Mouse (Mus musculus) thymus, adult 2 months (tissue): ENCODE data around the gene Akap7. TPM values are rescaled to one million over a fixed set of nuclear protein-coding genes. Genes with fewer than 3 reads are reported as not detected.

Experiments
- DNase-seq: peaks from one replicate; pipeline ENCODE4 v3.0.0; 2021
- H3K27ac ChIP-seq: fragments of 200-500 bp; 2 replicates; pipeline ENCODE4 v1.5.1; 2012; ENCODE audit warnings: low read length, control low read depth; ENCODE audit not compliant: control insufficient read depth, insufficient read depth
- H3K27me3 ChIP-seq: fragments of 200-500 bp; 2 replicates; pipeline ENCODE4 v1.6.1; 2012; ENCODE audit warnings: mild to moderate bottlenecking, low read length, moderate library complexity, mixed read lengths; ENCODE audit not compliant: control insufficient read depth, insufficient read depth
- H3K36me3 ChIP-seq: fragments of 200-500 bp; 2 replicates; pipeline ENCODE4 v1.6.1; 2012; ENCODE audit warnings: mild to moderate bottlenecking, low read length, moderate library complexity; ENCODE audit not compliant: control insufficient read depth, insufficient read depth
- H3K4me1 ChIP-seq: fragments of 200-500 bp; replicated peaks from 2 replicates; pipeline ENCODE4 v1.6.1; 2012; ENCODE audit warnings: low read length; ENCODE audit not compliant: control insufficient read depth, insufficient read depth
- H3K4me3 ChIP-seq: fragments of 200-500 bp; 2 replicates; pipeline ENCODE4 v1.5.1; 2012; ENCODE audit warnings: mild to moderate bottlenecking, low read length, control low read depth, moderate library complexity; ENCODE audit not compliant: control insufficient read depth, insufficient read depth
- CTCF ChIP-seq: fragments of 200-500 bp; IDR thresholded peaks from 2 replicates; pipeline ENCODE4 v1.5.1; 2012; ENCODE audit warnings: mild to moderate bottlenecking, control low read depth, low read length, moderate library complexity, borderline replicate concordance; ENCODE audit not compliant: control insufficient read depth, poor library complexity, insufficient read depth; ENCODE audit errors: extremely low read depth
- POLR2A ChIP-seq: fragments of 200-500 bp; IDR thresholded peaks from 2 replicates; pipeline ENCODE4 v1.6.1; 2012; ENCODE audit warnings: mild to moderate bottlenecking, low read length, control low read depth, moderate library complexity; ENCODE audit not compliant: control insufficient read depth, poor library complexity, insufficient read depth; ENCODE audit errors: extremely low read depth
- WGBS: fragments of 180-500 bp; shearing (Covaris S2); methylation state at CpG from one replicate; pipeline ENCODE4 v1.1.7; 2018; 5-methylcytosine and 5-hydroxymethylcytosine counted together
- polyA plus RNA-seq: library from polyadenylated mRNA; depleted of rRNA; stranded (reverse); fragments of >200 nt; gene quantifications from 2 replicates; pipeline ENCODE4 v1.2.3, GENCODE M21; 2012

The Akap7 gene
- polyA plus RNA-seq, 1 experiment: 1.8 TPM

DNA sequence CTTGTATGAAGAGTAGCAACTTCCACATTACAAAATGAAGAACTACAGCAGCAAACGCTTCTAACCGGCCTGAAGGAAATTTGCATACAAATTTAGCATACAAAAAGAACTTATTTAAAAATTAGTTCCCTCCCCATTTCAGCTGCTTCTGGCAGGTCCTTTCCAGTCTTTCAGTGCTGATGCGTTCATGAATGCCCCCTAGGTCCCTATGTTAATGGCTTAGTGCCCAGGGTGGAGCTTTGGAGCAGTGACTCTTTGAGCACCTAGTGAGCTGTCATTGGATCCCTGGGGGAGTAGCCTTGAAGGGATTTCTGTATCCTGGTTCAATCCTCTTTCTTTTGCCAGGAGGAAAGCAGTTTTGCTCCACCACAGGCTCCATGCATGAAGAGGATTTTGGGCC lies 28.3 kb downstream of the Akap7 start:
- 84% methylated on average over 3 of the region's 3 CpGs for WGBS
- TF ChIP-seq CTCF (no peak), POLR2A (no peak)
- H3K4me3 ChIP-seq: no peak overlapping the region
- H3K36me3 ChIP-seq: no peaks in the 10 kb centered on the region
- no peak overlapping the region for H3K27ac ChIP-seq
- DNase-seq: no peak
- H3K27me3 ChIP-seq: no peaks in the 10 kb centered on the region
- no peaks in the 10 kb centered on the region for H3K4me1 ChIP-seq

DNA sequence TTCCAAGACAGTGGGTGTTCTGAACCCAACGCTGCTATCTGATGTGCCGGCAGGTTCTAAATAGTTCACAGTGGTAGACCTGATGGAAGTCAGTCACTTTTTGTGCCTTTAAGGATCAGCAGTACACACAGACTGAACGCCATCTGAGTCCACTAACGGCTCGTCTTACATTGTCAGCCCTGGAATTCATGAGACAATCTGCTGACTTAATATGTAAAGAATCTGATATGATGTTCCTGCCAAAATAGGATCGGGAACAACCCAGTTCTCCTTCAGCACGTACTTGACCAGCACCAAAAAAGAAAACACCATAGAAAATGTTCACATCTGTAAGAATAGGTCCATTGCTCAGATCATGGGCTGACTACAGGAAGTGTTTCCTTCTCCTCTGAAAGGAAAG lies 32.2 kb downstream of the Akap7 start:
- WGBS: 90% methylated on average over 7 of the region's 7 CpGs
- no peak for DNase-seq

DNA sequence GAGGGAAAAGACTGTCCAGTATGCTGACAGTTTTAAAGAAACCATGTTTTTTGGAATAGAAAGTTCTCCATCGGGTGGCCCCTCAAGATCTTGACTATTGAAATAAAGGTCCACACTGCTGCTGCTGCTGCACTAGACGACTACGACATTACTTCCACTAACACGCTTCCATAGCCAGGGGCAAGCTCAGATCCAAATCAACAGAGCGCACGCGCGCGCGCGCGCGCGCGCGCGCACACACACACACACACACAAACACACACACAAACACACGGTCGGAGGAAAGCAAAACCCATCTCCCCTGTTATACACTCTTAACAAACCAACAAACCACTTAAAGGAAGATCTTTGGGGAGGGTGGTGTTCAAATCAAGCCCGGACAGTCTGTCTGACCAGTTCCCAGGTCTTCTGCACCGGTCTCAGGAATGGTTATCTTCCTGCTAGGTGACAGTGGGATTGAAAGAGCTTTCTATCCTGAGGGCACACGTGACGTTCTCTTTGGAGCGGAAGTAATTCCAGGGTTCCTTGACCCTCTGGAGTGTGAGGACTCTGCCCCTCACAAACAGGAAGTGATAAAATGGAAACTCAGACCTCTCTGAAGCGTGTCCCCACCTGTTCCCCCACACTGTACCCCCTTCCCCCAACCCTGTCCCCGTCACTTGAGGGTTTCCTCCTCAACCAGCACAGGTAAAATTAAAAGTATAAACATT lies 32.9 kb downstream of the Akap7 start:
- Histone ChIP-seq H3K4me3 (no peak overlapping the region), H3K36me3 (no peaks in the 10 kb centered on the region), H3K4me1 (no peaks in the 10 kb centered on the region), H3K27me3 (no peaks in the 10 kb centered on the region), H3K27ac (no peak overlapping the region)
- WGBS: 94% methylated on average over 26 of the region's 26 CpGs
- no peak for DNase-seq
- TF ChIP-seq POLR2A (no peak), CTCF (no peak)

More for the DNA sequence above, 32.2 kb downstream of the Akap7 start:
- Histone ChIP-seq H3K4me3 (no peak overlapping the region), H3K27ac (no peak overlapping the region), H3K4me1 (no peaks in the 10 kb centered on the region), H3K27me3 (no peaks in the 10 kb centered on the region), H3K36me3 (no peaks in the 10 kb centered on the region)
- no peak for TF ChIP-seq POLR2A

DNA sequence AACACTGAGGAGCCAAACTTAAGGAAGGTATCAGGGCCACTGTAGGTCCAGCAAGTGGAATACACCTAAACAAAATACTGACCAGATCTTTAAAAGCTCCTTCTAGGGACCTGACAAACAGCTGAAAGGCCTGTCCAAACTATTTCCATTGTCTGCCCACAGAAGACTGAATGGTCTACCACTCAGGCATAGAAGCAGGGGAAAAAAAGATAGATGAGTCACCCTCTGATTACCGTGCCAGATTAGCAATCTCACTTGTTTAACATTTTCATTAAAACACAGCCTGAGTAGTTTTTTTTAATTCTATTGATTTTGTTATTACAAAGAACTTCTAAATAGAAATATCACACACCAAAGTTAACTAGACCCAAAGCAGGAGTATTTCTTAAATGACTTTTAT lies 33.9 kb downstream of the Akap7 start:
- no peaks in the 10 kb centered on the region for H3K4me1 ChIP-seq
- TF ChIP-seq CTCF: no peak
- TF ChIP-seq POLR2A: no peak
- no peaks in the 10 kb centered on the region for H3K36me3 ChIP-seq
- H3K4me3 ChIP-seq: no peak overlapping the region
- 88% methylated on average over 1 of the region's 1 CpGs for WGBS
- H3K27ac ChIP-seq: no peak overlapping the region
- H3K27me3 ChIP-seq: no peaks in the 10 kb centered on the region
- DNase-seq: no peak

DNA sequence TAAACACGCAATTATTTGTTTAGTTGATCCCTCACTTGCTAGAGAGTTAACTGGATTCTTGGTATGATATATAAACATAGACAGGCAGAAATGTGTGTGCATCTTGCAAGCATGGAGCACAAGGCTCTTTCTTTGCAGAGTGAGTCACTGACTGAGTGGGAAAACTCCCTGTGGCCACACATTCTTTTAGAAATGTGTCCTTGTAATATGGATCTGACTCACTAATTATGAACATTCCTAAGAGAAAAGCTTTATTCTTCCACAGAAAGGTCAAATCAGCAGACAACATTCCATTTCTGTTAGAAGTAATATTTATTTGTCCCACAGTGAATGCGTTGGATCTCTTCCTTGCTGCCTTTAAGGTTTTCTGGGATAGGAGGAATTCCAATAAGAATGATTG lies 35.9 kb downstream of the Akap7 start:
- H3K4me1 ChIP-seq: no peaks in the 10 kb centered on the region

DNA sequence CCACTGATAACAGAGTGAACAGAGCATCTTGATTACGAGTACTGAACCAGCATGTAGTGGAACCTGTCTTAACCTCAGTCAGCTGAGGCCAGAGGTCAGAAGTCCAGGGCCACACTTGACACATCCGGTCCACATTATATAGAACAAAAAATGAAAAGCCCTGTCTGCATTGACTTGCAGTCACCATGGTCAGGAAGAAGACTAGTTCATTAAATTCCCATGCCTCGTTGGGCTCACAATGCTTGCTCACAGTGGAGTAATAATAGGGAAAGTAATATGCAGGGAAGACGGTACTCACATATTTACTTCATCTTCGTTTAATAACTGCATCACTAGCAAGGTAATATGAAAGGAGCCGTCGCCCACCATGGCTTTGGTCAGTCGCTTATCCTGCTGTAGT lies 36.5 kb downstream of the Akap7 start:
- Histone ChIP-seq H3K4me1 (no peaks in the 10 kb centered on the region), H3K4me3 (no peak overlapping the region), H3K27ac (no peak overlapping the region), H3K27me3 (no peaks in the 10 kb centered on the region), H3K36me3 (no peaks in the 10 kb centered on the region)
- no peak for DNase-seq
- WGBS: 96% methylated on average over 8 of the region's 8 CpGs
- TF ChIP-seq POLR2A (no peak), CTCF (no peak)

More for the DNA sequence above, 35.9 kb downstream of the Akap7 start:
- Histone ChIP-seq H3K27me3 (no peaks in the 10 kb centered on the region), H3K27ac (no peak overlapping the region), H3K4me3 (no peak overlapping the region), H3K36me3 (no peaks in the 10 kb centered on the region)
- TF ChIP-seq POLR2A: no peak
- no peak for TF ChIP-seq CTCF
- 98% methylated on average over 2 of the region's 2 CpGs for WGBS
- DNase-seq: no peak

DNA sequence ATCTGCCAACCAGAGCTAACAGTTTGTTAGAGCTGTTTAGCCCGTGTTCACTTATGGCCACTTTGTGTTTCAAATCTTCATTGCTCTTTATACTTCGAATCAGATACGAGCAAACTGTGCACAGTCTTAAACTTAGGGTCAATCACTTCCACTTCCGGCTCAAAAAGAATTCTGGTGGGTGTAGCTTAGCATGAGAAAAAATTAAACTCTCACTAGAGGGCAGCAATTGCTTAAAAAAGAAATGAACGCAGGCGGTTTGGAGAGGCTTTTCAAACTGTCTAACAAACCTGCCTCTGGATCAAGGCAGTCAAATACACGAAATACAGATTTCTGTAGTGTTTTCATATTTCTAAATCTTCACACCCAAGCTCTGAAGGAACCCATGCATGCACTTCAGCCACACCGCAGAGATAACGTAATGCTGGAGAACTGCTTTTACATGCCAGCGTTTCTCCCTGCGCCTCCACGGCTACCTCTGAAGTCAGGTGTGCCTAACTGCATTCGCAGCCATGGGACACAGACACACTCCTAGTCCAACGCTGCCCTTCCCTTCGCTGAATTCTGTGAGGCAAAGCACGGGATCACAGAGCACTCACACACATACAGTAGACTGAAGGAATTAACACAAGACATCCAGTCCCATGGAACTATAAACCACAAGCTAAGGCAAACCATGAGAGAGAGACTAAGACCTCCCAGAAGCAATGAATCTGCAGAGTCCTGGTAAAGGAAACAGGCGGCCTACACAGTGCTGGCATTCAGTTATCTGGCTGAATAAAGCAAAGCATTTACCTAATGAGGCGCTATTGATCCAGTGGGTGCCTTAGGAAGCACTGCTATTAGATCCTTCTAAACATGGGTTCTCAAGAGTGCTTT lies 39.0 kb downstream of the Akap7 start:
- Histone ChIP-seq H3K4me3 (no peak overlapping the region), H3K4me1 (no peaks in the 10 kb centered on the region), H3K27ac (no peak overlapping the region), H3K36me3 (no peaks in the 10 kb centered on the region), H3K27me3 (no peaks in the 10 kb centered on the region)
- peak; percentile 33 for DNase-seq
- TF ChIP-seq CTCF (no peak), POLR2A (no peak)
- WGBS: 59% methylated on average over 18 of the region's 18 CpGs
